Mouse (Mus musculus): ENCODE measurements around the gene Magi3. TPM values are rescaled to one million over a fixed set of nuclear protein-coding genes. Genes with fewer than 3 reads are reported as not detected.

The Magi3 gene
- total and polyA plus RNA-seq, 3 experiments: 0.68 to 2.6 (median 1.8) TPM

- Histone ChIP-seq H3K9me3 (replicated peaks; ENCODE audit: low read length) (no peaks in the 10 kb centered on the region), H3K9ac (ENCODE audit: insufficient read depth, low read depth) (no peak overlapping the region), H3K27ac (ENCODE audit: insufficient read depth, low read depth) (no peak overlapping the region), H3K36me3 (replicated peaks in 1 of 2; ENCODE audit: control insufficient read depth in 1 of 2, insufficient read depth in 1 of 2, low read length in 1 of 2) (peaks cover 54 to 88% of the 10 kb centered on the region in 2 experiments), H3K27me3 (replicated peaks) (no peaks in the 10 kb centered on the region), H3K4me1 (ENCODE audit: control insufficient read depth in 1 of 2, insufficient read depth in 2 of 2) (no peaks in the 10 kb centered on the region), H3K4me3 (replicated peaks in 1 of 3; ENCODE audit: low read depth in 2 of 3, low read length in 2 of 3, poor library complexity in 1 of 3) (no peak overlapping the region), H3K4me2 (ENCODE audit: insufficient read depth, low read depth, poor library complexity, severe bottlenecking) (no peak overlapping the region), H3K79me2 (replicated peaks; ENCODE audit: control insufficient read depth, extremely low read depth, insufficient read depth, poor library complexity, severe bottlenecking) (no peaks in the 10 kb centered on the region)
- no peak for DNase-seq (ENCODE audit: extremely low read depth)
- dilution Hi-C loops (cut with MboI; ENCODE audit: extremely low pct_ligation_motif_present, extremely low pct_unique_long_range_greater_than_20kb, low sequenced_read_pairs): no loop called here
- TF ChIP-seq SIN3A (IDR thresholded peaks at IDR 0.05; ENCODE audit: low read length) (no peak), JUN (IDR thresholded peaks at IDR 0.05; ENCODE audit: insufficient read depth, low read depth, low read length) (no peak), MXI1 (IDR thresholded peaks at IDR 0.05; ENCODE audit: low read depth, low read length) (no peak)
- in situ Hi-C loops (cut with MboI; ENCODE audit: low pct_ligation_motif_present, low pct_unique_long_range_greater_than_20kb, low sequenced_read_pairs): no loop called here
These were observed 235.6 kb downstream of the Magi3 start for GRCm38 (mm10) chr3:103984556-103984955.

- Histone ChIP-seq H3K4me1 (ENCODE audit: control insufficient read depth in 1 of 2, insufficient read depth in 2 of 2) (peaks cover 2 to 49% of the 10 kb centered on the region in 2 experiments; a peak in 2 of 4 replicates), H3K27ac (ENCODE audit: insufficient read depth, low read depth) (no peak overlapping the region), H3K36me3 (replicated peaks in 1 of 2; ENCODE audit: control insufficient read depth in 1 of 2, insufficient read depth in 1 of 2, low read length in 1 of 2) (peaks cover 7 to 49% of the 10 kb centered on the region in 2 experiments), H3K79me2 (replicated peaks; ENCODE audit: control insufficient read depth, extremely low read depth, insufficient read depth, poor library complexity, severe bottlenecking) (peaks cover 15% of the 10 kb centered on the region), H3K4me3 (replicated peaks in 1 of 3; ENCODE audit: low read depth in 2 of 3, low read length in 2 of 3, poor library complexity in 1 of 3) (no peak overlapping the region), H3K9me3 (replicated peaks; ENCODE audit: low read length) (no peaks in the 10 kb centered on the region), H3K9ac (ENCODE audit: insufficient read depth, low read depth) (no peak overlapping the region), H3K27me3 (replicated peaks) (no peaks in the 10 kb centered on the region), H3K4me2 (ENCODE audit: insufficient read depth, low read depth, poor library complexity, severe bottlenecking) (no peak overlapping the region)
- in situ Hi-C loops (cut with MboI; ENCODE audit: low pct_ligation_motif_present, low pct_unique_long_range_greater_than_20kb, low sequenced_read_pairs): no loop called here
- DNase-seq (ENCODE audit: extremely low read depth): no peak
- TF ChIP-seq IRF4 (IDR thresholded peaks at IDR 0.05; ENCODE audit: low read depth, low read length): no peak
- TF ChIP-seq ZMIZ1 (IDR thresholded peaks at IDR 0.05; ENCODE audit: low read depth, low read length): no peak
- no peak for TF ChIP-seq POLR2A (IDR thresholded peaks at IDR 0.05; ENCODE audit: low read depth, low read length)
- TF ChIP-seq KAT2A (IDR thresholded peaks at IDR 0.05; ENCODE audit: insufficient replicate concordance, low read length): no peak
- TF ChIP-seq RAD21 (IDR thresholded peaks at IDR 0.05; ENCODE audit: low read depth, low read length): no peak
- no peak for TF ChIP-seq MAFK (IDR thresholded peaks at IDR 0.05; ENCODE audit: insufficient replicate concordance, low read length)
- TF ChIP-seq CHD2 (IDR thresholded peaks at IDR 0.05; ENCODE audit: low read length): no peak
- TF ChIP-seq HCFC1 (IDR thresholded peaks at IDR 0.05; ENCODE audit: low read depth, low read length): no peak
- no peak for TF ChIP-seq MYC (IDR thresholded peaks at IDR 0.05; ENCODE audit: low read depth, low read length)
- TF ChIP-seq ZKSCAN1 (IDR thresholded peaks at IDR 0.05; ENCODE audit: borderline replicate concordance, low read depth, low read length): no peak
- TF ChIP-seq USF2 (conservative IDR thresholded peaks at IDR 0.05; ENCODE audit: low read depth, low read length): no peak
- no peak for TF ChIP-seq SMC3 (IDR thresholded peaks at IDR 0.05; ENCODE audit: low read depth, low read length)
- no peak for TF ChIP-seq PAX5 (IDR thresholded peaks at IDR 0.05; ENCODE audit: low read length)
- TF ChIP-seq MXI1 (IDR thresholded peaks at IDR 0.05; ENCODE audit: low read depth, low read length): no peak
- no peak for TF ChIP-seq E2F4 (IDR thresholded peaks at IDR 0.05; ENCODE audit: insufficient replicate concordance, low read depth, low read length)
- no peak for TF ChIP-seq TBP (conservative IDR thresholded peaks at IDR 0.05; ENCODE audit: low read depth, low read length)
- no peak for TF ChIP-seq EP300 (IDR thresholded peaks at IDR 0.05; ENCODE audit: low read length)
- dilution Hi-C loops (cut with MboI; ENCODE audit: extremely low pct_ligation_motif_present, extremely low pct_unique_long_range_greater_than_20kb, low sequenced_read_pairs): no loop called here
These were observed 249.0 kb downstream of the Magi3 start for GRCm38 (mm10) chr3:103971157-103971556.
